Mouse (Mus musculus) spleen, adult 18-20 months (tissue): ENCODE measurements at regions not wholly inside any gene's neighbourhood (a gene's known extent, or its start where the extent isn't known, plus 50 kb on each side); places are given as distances from the start of the nearest gene placed in this dataset.

Experiments used
- DNase-seq, 2 experiments: peaks; one replicate each; pipeline ENCODE4 v3.0.0; 2022; ENCODE audit warnings: mixed read lengths in 2 of 2

GRCm38 (mm10) chr7:40257733-40258376, 640.3 kb upstream of the Vstm2b start:
- DNase-seq = no peak

- DNase-seq = no peak
These were observed 639.8 kb upstream of the Vstm2b start for GRCm38 (mm10) chr7:40258377-40258739.

DNA sequence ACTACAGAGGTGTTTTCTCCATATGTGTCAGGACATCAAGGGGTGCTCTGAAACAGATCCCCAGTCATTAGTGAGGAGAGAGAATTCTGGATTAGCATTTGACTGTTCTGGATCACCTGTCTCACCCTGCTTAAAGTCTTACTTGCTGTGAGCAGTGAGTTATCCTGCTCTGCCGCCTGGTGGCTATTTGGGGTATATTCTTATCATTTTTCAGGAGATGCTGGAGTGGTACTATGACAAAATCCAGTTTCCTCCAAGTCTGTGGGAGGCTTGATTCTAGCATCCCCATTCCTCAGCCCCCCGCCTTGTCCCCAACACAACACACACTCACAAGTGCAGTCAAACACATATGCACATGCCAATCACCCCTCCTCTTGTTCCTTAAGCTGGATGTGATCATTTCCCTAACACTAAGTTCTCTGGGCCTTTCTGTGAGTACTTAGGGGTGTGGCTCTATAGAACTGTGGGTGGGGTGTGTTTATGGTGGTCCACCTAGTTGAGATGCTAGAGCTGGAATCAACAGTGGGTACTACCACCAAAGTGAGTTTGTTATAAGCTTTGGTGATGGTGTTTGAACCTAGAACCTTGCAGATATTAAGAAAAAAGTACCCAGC, 624.6 kb upstream of the Vstm2b start:
- peak in 1 of 2 experiments; percentile 1 for DNase-seq

DNA sequence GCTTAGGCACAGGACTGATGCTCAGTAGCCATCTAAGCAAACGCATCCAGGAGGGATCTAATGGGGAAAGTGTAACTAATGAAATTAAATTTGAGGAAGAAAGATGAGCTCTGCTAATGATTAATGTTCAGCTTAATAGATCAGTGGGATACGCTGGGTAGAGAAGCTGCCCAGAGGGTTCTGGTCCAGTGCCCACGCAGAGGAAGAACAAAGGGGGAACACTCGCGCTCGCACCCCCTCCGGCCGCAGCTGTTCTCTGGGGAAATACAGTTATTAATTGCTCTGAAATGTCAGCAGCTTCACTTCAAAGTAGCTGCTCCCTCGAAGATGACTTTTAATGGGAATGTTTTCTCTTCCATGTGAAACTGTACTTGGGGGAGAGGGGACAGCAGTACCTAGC, 623.0 kb upstream of the Vstm2b start:
- no peak for DNase-seq

DNA sequence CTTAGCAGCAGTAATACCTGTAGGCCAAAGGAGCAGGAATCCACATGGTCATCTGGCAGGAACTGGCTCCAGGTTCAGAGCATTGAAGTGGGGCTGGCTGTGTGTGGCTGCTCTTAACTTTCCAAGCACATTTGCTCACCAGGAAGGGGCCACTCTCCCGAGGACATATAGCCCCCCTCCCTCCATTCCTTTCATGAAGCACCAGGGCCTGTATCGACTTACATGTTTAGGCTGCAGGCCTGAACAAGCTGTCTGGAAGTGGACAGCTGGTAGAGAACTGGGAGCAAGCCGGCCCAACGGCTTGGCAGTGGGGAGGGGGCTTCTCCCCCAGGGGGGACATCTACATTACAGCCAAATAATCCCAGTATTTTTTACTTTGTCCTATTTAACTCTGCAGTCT, 622.5 kb upstream of the Vstm2b start:
- DNase-seq = no peak

DNA sequence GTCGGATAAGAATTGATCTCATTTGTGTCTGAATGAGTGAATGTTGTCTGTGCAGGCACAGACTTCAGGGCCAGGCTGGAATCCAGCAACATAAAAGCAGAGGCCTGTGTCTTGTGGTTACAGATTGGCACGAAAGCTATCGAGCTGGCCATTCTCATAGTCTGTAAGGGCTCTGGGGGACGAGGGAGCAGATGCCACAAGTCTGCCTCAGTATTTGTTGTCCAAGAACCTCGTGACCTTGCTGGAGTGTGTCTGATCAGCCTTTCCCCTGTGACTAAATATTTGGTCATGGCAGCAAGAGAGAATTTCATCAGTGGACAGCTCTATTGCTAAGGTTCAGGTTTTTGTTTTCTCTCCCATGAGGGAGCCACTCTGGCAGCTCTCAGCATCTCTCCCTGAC, 622.0 kb upstream of the Vstm2b start:
- DNase-seq = no peak

GRCm38 (mm10) chr7:40290166-40290565, 608.0 kb upstream of the Vstm2b start:
- DNase-seq = no peak

DNA sequence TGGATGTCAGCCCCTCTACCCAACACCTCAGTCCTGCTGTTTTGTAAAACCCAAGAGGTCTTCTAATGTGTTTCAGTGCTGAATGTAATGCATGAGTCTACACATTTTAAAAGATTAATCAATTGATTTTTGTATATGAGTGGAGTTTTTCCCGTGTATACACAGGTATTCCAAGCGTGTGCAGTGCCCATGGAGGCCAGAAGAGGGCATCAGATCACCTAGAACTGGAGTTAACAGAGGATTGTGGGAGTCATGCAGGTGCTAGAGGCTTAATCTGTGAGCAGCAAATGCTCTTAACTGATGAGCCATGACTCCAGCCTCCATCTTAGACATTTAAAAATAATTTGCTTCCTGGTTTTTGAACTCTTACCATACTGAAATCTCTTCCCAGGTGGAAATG, 587.6 kb upstream of the Vstm2b start:
- DNase-seq = no peak

DNA sequence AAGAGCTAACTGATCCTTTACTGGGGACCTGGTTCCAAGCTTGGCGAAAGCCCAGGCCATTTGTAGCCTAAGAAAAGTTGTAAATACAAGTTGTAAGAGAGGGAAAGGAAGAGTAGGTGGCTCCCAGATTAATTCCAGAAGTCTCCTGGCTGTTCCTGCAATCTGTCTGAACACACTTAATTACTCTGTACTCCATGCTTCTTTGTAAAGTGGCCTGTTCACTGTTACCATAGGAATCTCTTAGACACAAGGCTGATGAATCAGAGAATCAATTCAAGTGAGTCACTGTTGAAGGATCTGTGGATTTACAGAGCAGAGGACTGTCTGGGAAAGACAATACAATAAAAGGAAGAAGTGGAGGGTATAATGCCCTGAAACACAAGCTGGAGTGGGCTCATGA, 577.0 kb upstream of the Vstm2b start:
- DNase-seq = no peak

- DNase-seq = no peak
These were observed 572.9 kb upstream of the Vstm2b start for GRCm38 (mm10) chr7:40325188-40325705.

- no peak for DNase-seq
These were observed 565.7 kb upstream of the Vstm2b start for GRCm38 (mm10) chr7:40332455-40332854.

GRCm38 (mm10) chr7:40352306-40352705, 545.8 kb upstream of the Vstm2b start:
- DNase-seq = no peak

- no peak for DNase-seq
These were observed 535.4 kb upstream of the Vstm2b start for GRCm38 (mm10) chr7:40362719-40363118.

GRCm38 (mm10) chr7:40372713-40373112, 525.4 kb upstream of the Vstm2b start:
- no peak for DNase-seq

- DNase-seq = no peak
These were observed 520.3 kb upstream of the Vstm2b start for GRCm38 (mm10) chr7:40377839-40378238.

DNA sequence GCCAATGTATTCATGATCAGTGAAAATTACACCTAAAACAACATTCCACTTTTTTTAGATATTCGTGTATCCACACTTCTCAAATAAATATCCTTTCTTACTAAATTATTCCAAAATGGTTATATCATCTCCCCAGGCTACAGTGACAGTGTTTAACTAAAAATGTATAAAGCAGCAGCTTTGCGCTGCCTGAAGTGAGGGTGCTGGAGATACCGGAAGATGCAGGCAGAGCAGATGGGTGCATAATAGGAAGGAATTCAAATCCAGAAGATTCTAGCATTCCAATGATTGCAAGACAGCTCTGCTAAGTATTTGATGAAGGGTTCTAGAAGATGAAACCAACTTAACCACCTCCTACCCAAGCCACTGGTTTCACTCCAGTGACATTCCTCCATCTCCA, 516.9 kb upstream of the Vstm2b start:
- DNase-seq = no peak

- no peak for DNase-seq
These were observed 510.0 kb upstream of the Vstm2b start for GRCm38 (mm10) chr7:40388152-40388551.

- no peak for DNase-seq
These were observed 508.3 kb upstream of the Vstm2b start for GRCm38 (mm10) chr7:40389795-40390194.

GRCm38 (mm10) chr7:40390927-40391326, 507.2 kb upstream of the Vstm2b start:
- no peak for DNase-seq

- no peak for DNase-seq
These were observed 506.5 kb upstream of the Vstm2b start for GRCm38 (mm10) chr7:40391626-40392025.

GRCm38 (mm10) chr7:40392207-40392606, 505.9 kb upstream of the Vstm2b start:
- DNase-seq = no peak

GRCm38 (mm10) chr7:40392699-40393098, 505.4 kb upstream of the Vstm2b start:
- DNase-seq = no peak

GRCm38 (mm10) chr7:40398266-40398665, 499.9 kb upstream of the Vstm2b start:
- no peak for DNase-seq

DNA sequence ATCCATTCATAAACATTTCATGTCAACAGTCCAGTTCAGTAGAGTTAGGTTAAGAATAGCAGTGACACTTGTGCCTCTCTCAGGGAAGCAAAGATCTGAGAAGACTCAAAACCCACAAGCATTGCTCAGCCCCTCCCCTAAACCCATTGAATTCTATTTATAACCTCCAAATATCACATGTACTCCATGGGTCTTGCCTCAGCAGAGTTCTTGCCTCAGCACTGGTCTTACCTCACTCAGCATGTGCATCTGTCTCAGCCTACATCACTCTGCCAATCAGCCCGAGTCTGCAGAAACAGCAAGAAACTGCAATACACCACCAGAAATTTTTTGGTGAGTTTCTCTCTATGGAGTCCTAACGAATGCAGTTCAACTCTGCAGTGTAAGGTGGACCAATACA, 478.8 kb upstream of the Vstm2b start:
- no peak for DNase-seq

- DNase-seq = no peak
These were observed 476.0 kb upstream of the Vstm2b start for GRCm38 (mm10) chr7:40422125-40422524.
